Mouse (Mus musculus): ENCODE data around the gene Dbp. TPM values are rescaled to one million over a fixed set of nuclear protein-coding genes. Genes with fewer than 3 reads are reported as not detected.

Dbp gene
- 15.3 TPM for polyA plus RNA-seq (2017; shearing (Covaris generic))

DNA sequence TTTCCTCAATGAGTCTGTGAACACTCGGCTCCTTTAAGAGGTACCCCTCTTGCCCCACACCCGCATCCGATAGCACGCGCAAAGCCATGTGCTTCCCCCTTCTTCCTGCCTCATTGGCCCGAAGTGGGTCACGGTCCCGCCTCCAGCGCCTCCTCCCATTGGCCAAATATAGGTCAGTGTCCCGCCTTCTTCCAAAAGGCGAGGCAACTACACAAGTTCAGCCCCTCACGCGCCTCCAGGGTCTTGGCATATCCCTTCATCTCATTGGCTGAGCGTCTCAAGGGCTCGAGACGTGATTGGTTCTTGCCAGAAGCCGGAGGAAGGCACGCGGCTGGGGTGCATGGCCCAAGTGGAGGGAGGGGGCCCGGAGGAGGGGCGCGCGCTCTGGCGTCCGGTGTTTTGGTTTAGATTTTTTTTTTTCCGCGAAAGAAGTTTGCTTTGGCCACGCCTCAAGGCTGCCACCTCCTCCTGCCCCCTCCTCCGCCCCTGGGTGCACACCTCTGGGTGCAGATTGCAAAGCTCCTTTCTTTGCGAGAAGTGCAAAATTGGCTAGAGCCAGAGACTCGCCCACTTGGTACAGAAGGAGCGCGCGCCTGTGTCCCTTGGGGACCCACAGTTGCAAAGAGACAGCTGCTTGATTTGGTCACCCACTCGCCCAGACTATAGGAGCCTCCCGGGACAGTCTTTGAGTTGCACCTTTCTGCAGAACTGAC lies at the start of gene Dbp:
Gene Dbp (plus strand): TSS at position 359 of the 713 bp plus-strand sequence.

DNA sequence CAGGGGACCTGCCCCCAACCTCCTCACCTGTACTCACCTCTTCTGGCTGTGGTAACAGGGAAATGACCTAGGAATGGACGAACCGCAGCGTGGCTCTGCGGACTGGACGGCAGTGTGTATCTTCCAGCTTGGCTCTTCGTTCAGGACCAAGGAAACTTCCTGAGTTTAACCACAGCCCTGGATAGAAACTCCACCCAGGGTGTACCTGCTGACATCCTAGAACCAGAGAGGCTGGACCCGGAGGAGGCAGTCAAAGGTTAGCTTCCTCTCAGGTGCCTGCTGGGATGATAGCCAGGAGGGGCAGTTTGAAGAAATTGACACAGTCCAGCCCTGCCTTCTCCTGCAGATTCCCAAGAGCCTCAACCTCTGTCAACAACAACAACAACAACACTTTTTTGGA lies 38.7 kb upstream of the Dbp start, which contains the start of gene Fut2:
Gene Fut2 (minus strand): TSS at position 234 of the 400 bp plus-strand sequence.

DNA sequence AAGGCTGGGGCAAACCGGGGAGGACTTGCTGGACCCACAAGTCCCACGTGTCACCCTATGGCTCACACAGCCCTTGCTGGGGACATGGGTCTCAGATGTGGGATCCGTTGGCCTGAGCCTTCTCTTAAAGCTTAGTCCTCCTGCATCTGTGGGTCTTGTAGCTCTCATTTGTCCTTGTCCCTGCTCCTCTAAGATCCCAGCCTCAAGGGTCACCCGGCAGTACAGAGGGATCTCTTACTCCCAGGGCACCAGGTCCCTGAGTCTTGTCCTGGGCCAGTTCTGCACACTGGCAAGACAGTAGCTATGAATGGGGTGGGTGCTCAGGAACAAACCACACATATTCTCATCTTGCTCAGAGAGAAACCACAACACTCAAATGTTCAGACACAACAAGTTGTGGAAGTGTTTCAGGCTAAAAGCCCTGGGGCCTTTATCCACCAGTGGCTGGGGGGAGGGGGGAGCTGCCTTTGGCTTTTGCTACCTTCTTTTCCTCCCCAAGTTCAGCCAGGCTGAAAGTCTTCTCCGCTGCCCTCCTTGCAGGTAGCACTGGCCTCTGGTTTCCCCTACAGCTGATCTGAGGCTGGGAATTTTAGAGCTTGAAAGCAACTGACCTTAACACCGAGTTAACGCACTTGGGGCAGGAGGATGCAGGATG lies 21.4 kb upstream of the Dbp start, which contains the start of gene Ntn5:
Gene Ntn5 (plus strand): TSS at position 627 of the 655 bp plus-strand sequence.

DNA sequence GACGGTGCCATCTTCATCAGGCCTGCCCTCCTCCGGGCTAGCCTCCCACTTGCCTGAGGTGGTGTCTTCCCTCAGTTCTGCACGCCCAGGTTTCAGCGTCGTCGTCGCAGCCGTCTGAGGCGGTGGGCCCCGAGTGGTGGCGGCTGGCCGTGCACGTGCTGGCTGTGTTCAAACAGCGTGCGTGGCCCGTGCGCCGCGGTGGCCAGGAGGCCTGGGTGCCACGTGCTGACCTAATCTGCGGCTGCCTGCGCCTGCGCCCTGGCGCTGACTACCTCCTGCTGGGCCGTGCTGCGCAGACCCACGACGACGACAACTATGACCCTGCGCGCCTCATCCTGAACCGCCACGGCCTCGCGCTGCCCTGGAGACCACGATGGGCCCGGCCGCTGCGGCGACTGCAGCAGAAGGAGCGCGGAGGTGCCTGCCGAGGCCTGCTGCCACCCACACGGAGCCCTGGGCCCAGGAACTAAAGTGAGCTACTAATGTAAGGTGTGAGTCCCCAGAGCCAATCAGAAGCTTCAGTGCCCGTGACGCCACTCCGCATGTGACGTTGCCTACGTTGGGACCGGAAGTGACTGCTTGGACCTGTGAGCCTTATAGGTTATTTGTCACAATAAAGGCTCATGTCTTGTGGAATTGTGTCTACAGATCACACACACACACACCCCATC lies 10.8 kb upstream of the Dbp start, which contains the start of gene Sec1:
Gene Sec1 (minus strand): TSS at position 482 of the 671 bp plus-strand sequence.

DNA sequence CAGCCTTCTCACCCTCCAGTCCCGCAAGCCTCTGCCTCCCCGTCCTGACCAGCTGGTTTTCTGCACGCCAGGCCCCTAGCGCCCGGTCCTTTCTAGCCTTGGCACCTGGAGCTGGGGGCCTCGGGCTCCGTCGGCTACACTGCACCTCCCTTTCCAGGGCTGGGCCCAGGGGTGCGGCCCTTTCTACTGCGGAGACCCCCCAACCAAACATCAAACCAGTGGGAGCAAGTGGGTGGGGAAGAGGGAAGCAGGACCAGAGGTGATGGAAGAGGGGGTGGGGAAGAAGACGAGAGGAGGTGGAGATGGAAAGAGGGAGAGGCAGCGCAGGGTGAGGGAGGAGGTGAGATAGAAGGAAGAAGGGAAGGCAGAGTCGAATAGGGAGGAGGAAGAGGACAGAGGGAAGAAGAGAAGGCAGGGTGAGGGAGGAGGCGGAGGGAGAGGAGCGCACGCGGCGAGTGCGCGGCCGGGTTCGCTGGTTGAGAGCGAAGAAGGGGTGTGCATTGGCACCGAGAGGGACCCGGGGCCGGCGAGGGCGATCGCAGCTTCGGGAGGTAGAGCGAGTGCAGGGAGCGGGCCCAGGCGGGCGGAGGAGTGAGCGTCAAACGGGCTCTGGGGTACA lies 5.3 kb upstream of the Dbp start, which contains the start of gene Car11:
Gene Car11 (plus strand): TSS at position 321 of the 619 bp plus-strand sequence.

DNA sequence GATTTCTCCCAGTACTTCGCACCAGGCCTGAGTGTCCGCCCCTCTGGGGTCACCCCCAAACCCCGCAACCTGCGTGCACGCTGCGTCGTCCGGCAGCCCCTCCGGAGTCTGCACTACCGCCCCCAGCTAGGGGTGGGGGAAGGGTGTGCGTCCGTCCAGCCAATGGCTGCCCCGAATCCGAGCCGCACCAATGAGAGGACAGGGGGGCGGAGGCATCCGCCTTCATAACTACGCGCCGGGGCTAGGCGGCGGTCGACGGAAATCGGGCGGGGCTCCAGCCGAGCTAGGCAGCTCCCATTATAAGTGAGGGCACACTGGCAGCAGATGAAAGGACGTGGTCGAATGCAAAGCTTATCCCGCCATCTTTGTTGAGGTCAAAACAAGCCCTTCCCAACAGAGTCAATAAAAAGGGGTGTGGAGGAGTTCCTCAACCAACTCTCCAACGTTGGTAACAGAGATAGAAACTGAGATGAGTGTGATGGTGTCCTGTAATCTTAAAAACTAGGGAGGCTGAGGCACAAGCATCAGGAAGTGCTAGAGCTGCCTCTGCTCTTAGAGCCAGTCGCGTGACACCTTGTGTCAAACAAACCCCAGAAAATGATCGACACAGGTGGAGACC lies 10.3 kb downstream of the Dbp start, which contains the start of gene Rpl18:
Gene Rpl18 (plus strand): TSS at position 368 of the 619 bp plus-strand sequence.

DNA sequence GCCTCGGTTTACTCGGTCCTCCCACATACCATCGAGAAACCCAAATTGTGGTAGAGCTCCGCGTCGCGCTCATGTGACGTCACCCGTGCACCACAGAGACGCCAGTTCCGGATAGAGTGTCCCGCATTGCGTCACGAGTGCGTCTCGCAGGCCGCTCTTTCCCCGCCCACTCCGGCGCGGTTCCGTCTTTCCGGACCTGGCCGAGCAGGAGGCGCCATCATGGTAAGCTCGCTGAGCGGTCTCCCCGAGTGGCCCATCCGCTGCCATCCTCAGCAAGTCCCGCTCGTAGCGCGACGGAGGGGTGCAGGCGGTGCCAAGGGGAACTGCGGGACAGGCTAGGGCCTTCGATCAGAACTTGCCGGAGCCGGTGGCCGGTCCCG lies 13.0 kb downstream of the Dbp start, which contains the start of gene Sphk2:
Gene Sphk2 (minus strand): TSS at position 85 of the 380 bp plus-strand sequence.

DNA sequence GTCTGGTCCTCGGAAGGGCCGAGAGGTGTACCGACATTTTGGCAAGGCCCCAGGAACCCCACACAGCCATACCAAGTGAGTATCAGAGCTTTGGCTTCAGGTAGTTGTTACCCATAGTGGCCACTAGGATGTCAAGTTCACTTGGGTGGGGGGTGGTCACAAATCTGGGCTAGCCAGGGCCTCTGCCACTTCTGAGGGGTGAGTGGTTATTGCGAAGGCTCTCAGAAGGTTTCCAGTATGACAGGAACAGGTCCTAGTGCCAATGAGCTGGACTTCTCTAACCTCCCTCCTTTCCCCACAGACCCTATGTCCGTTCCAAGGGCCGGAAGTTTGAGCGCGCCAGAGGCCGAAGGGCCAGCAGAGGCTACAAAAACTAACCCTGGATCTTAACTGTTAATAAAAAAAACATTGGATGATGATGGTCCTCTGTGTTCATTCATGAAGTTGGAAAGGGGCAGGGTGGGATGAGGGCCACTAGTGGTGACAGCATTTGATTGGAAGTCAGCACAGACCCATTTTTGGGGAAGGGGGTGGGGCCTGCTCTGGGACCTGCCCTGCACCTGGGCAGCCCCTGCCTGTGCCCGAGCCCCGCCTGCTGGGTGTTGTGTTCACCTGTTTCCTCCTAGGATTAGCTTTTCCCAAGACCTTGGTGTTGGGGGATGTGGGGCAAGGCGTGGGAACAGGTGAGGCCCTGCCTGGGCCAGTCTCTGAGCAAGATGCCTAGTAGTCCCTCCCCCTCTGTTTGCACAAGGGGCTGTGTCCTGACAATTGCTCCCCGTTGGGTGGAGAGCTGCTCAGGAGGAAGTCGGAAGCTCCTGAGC lies 15.7 kb downstream of the Dbp start, which contains the start of gene Fam83e:
Gene Fam83e (plus strand): TSS at position 800 of the 821 bp plus-strand sequence.

DNA sequence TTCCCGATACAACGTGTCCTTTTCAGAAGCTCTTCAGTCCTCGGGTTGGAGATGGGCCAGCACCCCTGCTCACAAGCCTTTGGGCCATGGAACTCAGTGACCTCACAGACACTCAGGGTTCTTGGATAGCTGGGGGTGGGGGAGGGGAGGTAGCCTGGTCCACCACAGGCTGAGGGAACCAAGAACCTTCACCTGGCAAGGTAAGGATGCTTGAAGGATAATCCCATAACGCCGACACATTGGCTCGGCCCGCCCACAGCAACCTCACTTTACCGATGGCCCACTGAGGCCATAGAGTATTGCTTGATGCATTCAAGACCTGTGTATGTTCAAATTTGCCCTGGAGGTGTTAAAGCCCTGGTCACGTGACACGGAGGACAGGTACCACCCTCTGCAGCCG lies 20.8 kb downstream of the Dbp start, which contains the start of gene Spaca4:
Gene Spaca4 (minus strand): TSS at position 101 of the 400 bp plus-strand sequence.

Other genes starting within 250 kb of the Dbp start
- gene Ftl1, start 245.2 kb upstream of the Dbp start, polyA plus RNA-seq (2017; shearing (Covaris generic)): 2,872 TPM
- 198 TPM for gene Bax, start 238.2 kb upstream of the Dbp start, polyA plus RNA-seq (2017; shearing (Covaris generic))
- gene Tulp2, start 223.2 kb upstream of the Dbp start, polyA plus RNA-seq (2017; shearing (Covaris generic)): 6.5 TPM
- gene Gm45808, start 218.3 kb upstream of the Dbp start, polyA plus RNA-seq (2017; shearing (Covaris generic)): not detected
- gene Dhdh, start 216.3 kb upstream of the Dbp start, polyA plus RNA-seq (2017; shearing (Covaris generic)): 0.16 TPM
- 133 TPM for gene Nucb1, start 194.7 kb upstream of the Dbp start, polyA plus RNA-seq (2017; shearing (Covaris generic))
- 587 TPM for gene Ppp1r15a, start 178.8 kb upstream of the Dbp start, polyA plus RNA-seq (2017; shearing (Covaris generic))
- 1.0 TPM for gene Plekha4, start 178.8 kb upstream of the Dbp start, polyA plus RNA-seq (2017; shearing (Covaris generic))
- gene Hsd17b14, start 150.2 kb upstream of the Dbp start, polyA plus RNA-seq (2017; shearing (Covaris generic)): 0.66 TPM
- gene Bcat2, start 134.9 kb upstream of the Dbp start, polyA plus RNA-seq (2017; shearing (Covaris generic)): 123 TPM
- gene Fgf21, start 89.6 kb upstream of the Dbp start, polyA plus RNA-seq (2017; shearing (Covaris generic)): not detected
- not detected for gene Fut1, start 87.8 kb upstream of the Dbp start, polyA plus RNA-seq (2017; shearing (Covaris generic))
- not detected for gene Izumo1, start 83.3 kb upstream of the Dbp start, polyA plus RNA-seq (2017; shearing (Covaris generic))
- gene Rasip1, start 77.6 kb upstream of the Dbp start, polyA plus RNA-seq (2017; shearing (Covaris generic)): 0.41 TPM
- not detected for gene Mamstr, start 65.1 kb upstream of the Dbp start, polyA plus RNA-seq (2017; shearing (Covaris generic))
- not detected for gene Fut2, start 38.7 kb upstream of the Dbp start, polyA plus RNA-seq (2017; shearing (Covaris generic))
- gene Ntn5, start 21.1 kb upstream of the Dbp start, polyA plus RNA-seq (2017; shearing (Covaris generic)): 0.26 TPM
- gene Sec1, start 10.7 kb upstream of the Dbp start, polyA plus RNA-seq (2017; shearing (Covaris generic)): 0.16 TPM
- 4.5 TPM for gene Car11, start 5.2 kb upstream of the Dbp start, polyA plus RNA-seq (2017; shearing (Covaris generic))
- gene Rpl18, start 10.4 kb downstream of the Dbp start, polyA plus RNA-seq (2017; shearing (Covaris generic)): 1,856 TPM
- gene Sphk2, start 12.9 kb downstream of the Dbp start, polyA plus RNA-seq (2017; shearing (Covaris generic)): 19.2 TPM
- 0.36 TPM for gene Fam83e, start 16.1 kb downstream of the Dbp start, polyA plus RNA-seq (2017; shearing (Covaris generic))
- gene Spaca4, start 20.7 kb downstream of the Dbp start, polyA plus RNA-seq (2017; shearing (Covaris generic)): not detected
- gene Lmtk3, start 78.7 kb downstream of the Dbp start, polyA plus RNA-seq (2017; shearing (Covaris generic)): not detected
- 4.7 TPM for gene Sult2b1, start 79.6 kb downstream of the Dbp start, polyA plus RNA-seq (2017; shearing (Covaris generic))
- gene Cyth2, start 109.5 kb downstream of the Dbp start, polyA plus RNA-seq (2017; shearing (Covaris generic)): 138 TPM
- 0.17 TPM for gene Kcnj14, start 119.7 kb downstream of the Dbp start, polyA plus RNA-seq (2017; shearing (Covaris generic))
- gene Grwd1, start 125.9 kb downstream of the Dbp start, polyA plus RNA-seq (2017; shearing (Covaris generic)): 39.5 TPM
- gene Kdelr1, start 167.7 kb downstream of the Dbp start, polyA plus RNA-seq (2017; shearing (Covaris generic)): 47.7 TPM
- 0.66 TPM for gene Grin2d, start 173.3 kb downstream of the Dbp start, polyA plus RNA-seq (2017; shearing (Covaris generic))
- not detected for gene Syngr4, start 191.6 kb downstream of the Dbp start, polyA plus RNA-seq (2017; shearing (Covaris generic))
- gene Tmem143, start 191.9 kb downstream of the Dbp start, polyA plus RNA-seq (2017; shearing (Covaris generic)): 3.1 TPM
- gene Emp3, start 216.3 kb downstream of the Dbp start, polyA plus RNA-seq (2017; shearing (Covaris generic)): 369 TPM
- 2.1 TPM for gene Ccdc114, start 219.0 kb downstream of the Dbp start, polyA plus RNA-seq (2017; shearing (Covaris generic))

All from naive thymus-derived CD4-positive, alpha-beta T cell, adult 5 months (primary cell).